Mouse (Mus musculus): Measurements from ENCODE around the gene Mbd3.

- TF ChIP-seq CTCF (IDR thresholded peaks at IDR 0.05; ENCODE audit: low read depth, low read length): no peak
- TF ChIP-seq GATA1 (IDR thresholded peaks at IDR 0.05; ENCODE audit: borderline replicate concordance, low read length): no peak
- TF ChIP-seq TAL1 (conservative IDR thresholded peaks at IDR 0.05; ENCODE audit: low read depth, low read length): no peak
- no peak; the same call in 1 of the 2 replicates for TF ChIP-seq POLR2AphosphoS5 (IDR thresholded peaks at IDR 0.05; ENCODE audit: insufficient replicate concordance, low read depth, low read length)
- no peak for TF ChIP-seq GATA2 (IDR thresholded peaks at IDR 0.05; ENCODE audit: borderline replicate concordance, low read depth, low read length)
Measured at GRCm38 (mm10) chr10:80406684-80407501, 7.5 kb upstream of the Mbd3 start, which contains the start of gene Uqcr11.
